Mouse (Mus musculus) myocyte (in vitro differentiated cells): ENCODE measurements around the gene D16Ertd472e.

ENCODE experiments used
- CEBPB ChIP-seq: IDR thresholded peaks from 2 replicates; pipeline ENCODE4 v1.6.1; 2011; ENCODE audit warnings: mild to moderate bottlenecking, moderate library complexity; ENCODE audit not compliant: poor library complexity, insufficient read depth, severe bottlenecking
- E2F4 ChIP-seq: IDR thresholded peaks from one replicate; pipeline ENCODE4 v1.6.1; 2011; ENCODE audit warnings: mild to moderate bottlenecking, control low read depth, moderate library complexity; ENCODE audit not compliant: insufficient read depth
- MAX ChIP-seq: IDR thresholded peaks from one replicate; pipeline ENCODE4 v1.6.1; 2011; ENCODE audit warnings: low read depth, mild to moderate bottlenecking, control low read depth
- MYOD1 ChIP-seq, 3 experiments: IDR thresholded peaks; one replicate each; pipeline ENCODE4 v1.6.1; 2011; ENCODE audit warnings: control low read depth in 2 of 3, low read depth in 2 of 3, mild to moderate bottlenecking in 2 of 3, moderate library complexity in 1 of 3; ENCODE audit not compliant: insufficient read length in 2 of 3, control insufficient read depth in 1 of 3
- MYOG ChIP-seq, 3 experiments: IDR thresholded peaks; one replicate each; pipeline ENCODE4 v1.6.1; 2011; ENCODE audit warnings: control low read depth in 2 of 3, low read depth in 2 of 3, mild to moderate bottlenecking in 2 of 3; ENCODE audit not compliant: insufficient read length in 2 of 3, control insufficient read depth in 1 of 3, insufficient read depth in 1 of 3
- POLR2A ChIP-seq: IDR thresholded peaks from one replicate; pipeline ENCODE4 v1.6.1; 2011; ENCODE audit warnings: low read depth, mild to moderate bottlenecking, control low read depth, moderate library complexity; ENCODE audit not compliant: insufficient read length
- POLR2AphosphoS2 ChIP-seq: IDR thresholded peaks from one replicate; pipeline ENCODE4 v1.6.1; 2011; ENCODE audit warnings: low read depth, control low read depth; ENCODE audit not compliant: insufficient read length
- REST ChIP-seq: IDR thresholded peaks from one replicate; pipeline ENCODE4 v1.6.1; 2011; ENCODE audit warnings: mild to moderate bottlenecking, control low read depth, moderate library complexity; ENCODE audit not compliant: insufficient read depth, insufficient read length
- SRF ChIP-seq: IDR thresholded peaks from one replicate; pipeline ENCODE4 v1.6.1; 2011; ENCODE audit warnings: low read depth; ENCODE audit not compliant: control insufficient read depth, insufficient read length
- TCF12 ChIP-seq: IDR thresholded peaks from one replicate; pipeline ENCODE4 v1.6.1; 2011; ENCODE audit warnings: mild to moderate bottlenecking, control low read depth; ENCODE audit not compliant: poor library complexity, insufficient read depth, severe bottlenecking
- TCF3 ChIP-seq: IDR thresholded peaks from one replicate; pipeline ENCODE4 v1.6.1; 2011; ENCODE audit warnings: low read depth, control low read depth; ENCODE audit not compliant: insufficient read length
- USF1 ChIP-seq: IDR thresholded peaks from one replicate; pipeline ENCODE4 v1.6.1; 2011; ENCODE audit warnings: low read depth, mild to moderate bottlenecking, control low read depth, moderate library complexity

DNA sequence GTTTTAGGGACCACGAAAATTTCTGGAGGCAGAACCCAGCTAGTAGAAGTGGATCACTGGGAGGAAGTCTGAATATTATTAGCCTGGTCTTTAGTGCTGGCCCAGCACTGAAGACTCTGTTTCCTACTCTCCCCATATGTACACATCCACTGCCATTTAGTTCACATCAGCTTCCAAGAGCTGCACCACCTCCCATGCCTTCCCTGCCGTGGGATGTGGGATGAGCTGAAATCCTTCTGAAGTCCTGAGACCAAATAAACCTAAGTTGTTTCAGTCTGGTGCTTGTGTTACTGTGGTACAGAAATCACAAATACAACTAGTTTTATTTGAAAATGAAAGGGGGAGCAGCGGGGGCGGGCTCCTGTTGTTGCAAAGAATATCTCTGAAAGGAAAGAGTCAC lies 2.9 kb upstream of the D16Ertd472e start:
- no peak for TF ChIP-seq POLR2A
- no peak for TF ChIP-seq CEBPB
- no peak for TF ChIP-seq E2F4
- TF ChIP-seq TCF12 = no peak
- TF ChIP-seq SRF = no peak
- TF ChIP-seq MAX = no peak
- no peak for TF ChIP-seq REST
- no peak for TF ChIP-seq MYOG (IDR thresholded peaks at IDR 0.05; ENCODE audit: control insufficient read depth in 1 of 3, insufficient read depth in 1 of 3, insufficient read length in 2 of 3, low read depth in 2 of 3)
- TF ChIP-seq USF1 = no peak
- no peak for TF ChIP-seq MYOD1 (IDR thresholded peaks at IDR 0.05; ENCODE audit: control insufficient read depth in 1 of 3, insufficient read length in 2 of 3, low read depth in 2 of 3)
- no peak for TF ChIP-seq POLR2AphosphoS2
- TF ChIP-seq TCF3 = no peak
